Mouse (Mus musculus): ENCODE measurements around the gene Edem1. TPM values are rescaled to one million over a fixed set of nuclear protein-coding genes. Genes with fewer than 3 reads are reported as not detected.

The Edem1 gene
- polyA plus RNA-seq, 1 experiment from 2014 or later, result 18.5 TPM

DNA sequence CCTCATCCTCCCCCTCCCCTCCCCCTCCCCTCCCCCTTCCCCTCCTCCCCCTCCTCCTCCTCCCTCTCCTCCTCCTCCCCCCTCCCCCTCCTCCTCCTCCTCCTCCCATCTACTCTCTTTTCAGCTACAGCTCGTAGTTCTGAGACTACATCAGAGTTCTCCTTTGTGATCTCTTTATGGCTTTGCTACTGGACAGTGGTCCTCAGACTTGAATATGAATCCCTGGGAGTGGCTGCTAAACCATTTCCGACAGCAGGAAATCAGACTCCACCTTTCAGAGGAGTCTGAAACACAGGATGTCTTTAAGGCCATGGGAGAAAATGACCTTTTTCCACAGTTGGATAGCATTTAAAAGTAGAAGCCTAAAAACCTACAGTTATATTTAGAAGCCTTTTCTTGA is 48.0 kb downstream of the Edem1 start:
- ATAC-seq (ENCODE audit: insufficient read depth), result no peak
- H3K9ac ChIP-seq, result no peak overlapping the region
- H3K27me3 ChIP-seq, result no peaks in the 10 kb centered on the region
- 29% methylated on average over 2 of the region's 2 CpGs for WGBS (ENCODE audit: insufficient replicate concordance)
- no peak overlapping the region for H3K4me2 ChIP-seq
- no peak overlapping the region for H3K4me3 ChIP-seq (replicated peaks)
- no peaks in the 10 kb centered on the region for H3K9me3 ChIP-seq (replicated peaks)
- no peak overlapping the region for H3K27ac ChIP-seq (replicated peaks)
- no peaks in the 10 kb centered on the region for H3K36me3 ChIP-seq (replicated peaks)
- no peaks in the 10 kb centered on the region for H3K4me1 ChIP-seq (replicated peaks)

DNA sequence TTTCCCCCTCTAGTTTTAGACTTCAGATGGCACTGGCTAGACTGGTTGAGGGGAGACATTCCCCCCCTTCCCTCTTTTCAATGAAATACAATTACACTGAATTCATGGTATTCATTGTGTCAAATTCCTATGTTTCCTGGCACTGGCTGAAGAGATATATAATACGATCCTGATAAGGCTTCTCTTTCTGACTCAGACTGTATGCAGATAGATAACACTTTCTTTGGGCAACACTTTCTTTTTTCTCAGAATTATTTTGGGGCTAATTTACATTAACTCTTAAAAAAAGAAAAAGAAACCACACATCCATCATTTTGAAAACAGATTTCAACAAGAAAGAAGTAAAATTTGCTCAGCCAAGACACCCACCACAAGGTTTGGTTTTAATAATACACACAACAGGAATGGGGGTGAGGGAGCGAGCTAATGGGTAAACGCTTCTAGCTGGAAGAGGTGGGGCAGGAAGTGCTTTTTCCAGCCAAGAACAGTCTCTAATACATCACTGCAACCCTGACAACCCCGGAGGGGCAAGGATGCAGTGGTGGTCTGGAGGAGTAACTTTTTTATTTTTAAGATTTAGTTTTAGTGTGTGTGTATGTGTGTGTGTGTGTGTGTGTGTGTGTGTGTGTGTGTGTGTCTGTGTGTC is 52.0 kb downstream of the Edem1 start:
- 32% methylated on average over 4 of the region's 4 CpGs for WGBS (ENCODE audit: insufficient replicate concordance)
- H3K36me3 ChIP-seq (replicated peaks), result no peaks in the 10 kb centered on the region
- H3K9me3 ChIP-seq (replicated peaks), result no peaks in the 10 kb centered on the region
- no peak overlapping the region for H3K27ac ChIP-seq (replicated peaks)
- ATAC-seq (ENCODE audit: insufficient read depth), result no peak
- H3K4me2 ChIP-seq, result no peak overlapping the region
- no peaks in the 10 kb centered on the region for H3K27me3 ChIP-seq
- H3K9ac ChIP-seq, result no peak overlapping the region
- no peak overlapping the region for H3K4me3 ChIP-seq (replicated peaks)
- no peaks in the 10 kb centered on the region for H3K4me1 ChIP-seq (replicated peaks)

DNA sequence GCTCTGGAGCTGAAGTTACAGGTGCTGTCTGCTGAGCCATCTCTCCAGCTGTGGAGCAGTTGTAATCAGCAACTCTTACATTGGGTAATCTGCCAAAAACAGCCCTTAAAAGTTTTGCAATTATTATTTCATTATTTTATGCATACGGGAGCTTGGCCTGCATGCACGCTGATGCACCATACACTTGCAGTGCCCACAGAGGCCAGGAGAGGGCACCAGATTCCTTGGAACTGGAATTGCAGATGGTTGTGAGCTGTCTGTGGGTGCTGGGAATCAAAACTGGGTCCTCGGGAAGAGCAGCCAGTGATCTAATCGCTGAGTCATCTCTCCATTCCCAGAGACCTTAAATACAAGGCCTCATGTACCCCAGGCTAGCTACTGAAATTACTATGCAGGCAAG is 52.6 kb downstream of the Edem1 start:
- Histone ChIP-seq H3K27ac (replicated peaks) (no peak overlapping the region), H3K4me2 (no peak overlapping the region), H3K27me3 (no peaks in the 10 kb centered on the region), H3K4me3 (replicated peaks) (no peak overlapping the region), H3K9me3 (replicated peaks) (no peaks in the 10 kb centered on the region), H3K9ac (no peak overlapping the region), H3K36me3 (replicated peaks) (no peaks in the 10 kb centered on the region), H3K4me1 (replicated peaks) (no peaks in the 10 kb centered on the region)
- WGBS (ENCODE audit: insufficient replicate concordance), result 67% methylated on average over 4 of the region's 4 CpGs
- ATAC-seq (ENCODE audit: insufficient read depth), result no peak

DNA sequence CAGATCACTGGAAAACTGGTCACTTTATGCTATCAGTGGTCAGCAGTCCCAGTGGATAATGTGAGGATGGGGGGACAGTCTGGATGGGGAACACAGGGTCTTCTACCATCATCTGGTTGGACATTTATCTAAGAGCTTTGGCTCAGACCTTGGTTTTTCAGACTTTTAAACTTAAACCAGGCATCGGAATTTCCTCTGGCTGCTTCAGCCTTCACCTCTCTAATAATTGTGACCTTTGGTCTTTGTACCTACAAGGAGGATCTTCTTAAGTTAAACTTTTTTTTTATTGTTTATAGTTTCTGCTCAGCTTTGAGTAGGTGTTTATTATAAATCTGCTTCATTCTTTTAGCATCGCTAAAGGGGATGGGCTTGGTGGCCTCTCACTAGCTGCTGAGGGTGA is 55.4 kb downstream of the Edem1 start:
- Histone ChIP-seq H3K4me1 (replicated peaks) (no peaks in the 10 kb centered on the region), H3K36me3 (replicated peaks) (no peaks in the 10 kb centered on the region), H3K4me3 (replicated peaks) (no peak overlapping the region), H3K27me3 (no peaks in the 10 kb centered on the region), H3K27ac (replicated peaks) (no peak overlapping the region), H3K9me3 (replicated peaks) (no peaks in the 10 kb centered on the region), H3K4me2 (no peak overlapping the region), H3K9ac (no peak overlapping the region)
- ATAC-seq (ENCODE audit: insufficient read depth), result no peak
- WGBS (ENCODE audit: insufficient replicate concordance), result 75% methylated on average over 2 of the region's 2 CpGs

DNA sequence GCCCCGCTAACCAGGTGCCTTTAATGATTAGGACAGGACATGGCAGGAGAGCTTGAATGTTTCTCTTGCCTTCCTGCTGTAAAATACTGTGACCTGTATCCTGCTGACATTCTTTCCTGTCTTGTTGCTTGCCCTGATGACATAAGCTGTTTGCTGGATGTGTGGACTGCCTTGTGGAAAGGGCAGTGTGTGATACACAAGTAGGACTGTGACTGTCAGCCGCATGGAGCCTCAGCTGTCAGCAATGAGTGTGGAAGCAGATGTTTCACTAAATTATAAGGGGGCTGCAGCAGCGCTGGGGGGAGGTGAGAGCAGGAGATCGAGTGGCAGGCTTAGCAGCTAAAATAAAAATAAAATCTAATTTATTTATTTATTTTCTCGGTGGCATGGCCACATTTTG is 56.2 kb downstream of the Edem1 start:
- no peak overlapping the region for H3K9ac ChIP-seq
- no peak overlapping the region for H3K4me2 ChIP-seq
- no peaks in the 10 kb centered on the region for H3K9me3 ChIP-seq (replicated peaks)
- no peak overlapping the region for H3K4me3 ChIP-seq (replicated peaks)
- no peak for ATAC-seq (ENCODE audit: insufficient read depth)
- no peak overlapping the region for H3K27ac ChIP-seq (replicated peaks)
- no peaks in the 10 kb centered on the region for H3K27me3 ChIP-seq
- WGBS (ENCODE audit: insufficient replicate concordance), result 56% methylated on average over 5 of the region's 5 CpGs
- H3K36me3 ChIP-seq (replicated peaks), result no peaks in the 10 kb centered on the region
- no peaks in the 10 kb centered on the region for H3K4me1 ChIP-seq (replicated peaks)

DNA sequence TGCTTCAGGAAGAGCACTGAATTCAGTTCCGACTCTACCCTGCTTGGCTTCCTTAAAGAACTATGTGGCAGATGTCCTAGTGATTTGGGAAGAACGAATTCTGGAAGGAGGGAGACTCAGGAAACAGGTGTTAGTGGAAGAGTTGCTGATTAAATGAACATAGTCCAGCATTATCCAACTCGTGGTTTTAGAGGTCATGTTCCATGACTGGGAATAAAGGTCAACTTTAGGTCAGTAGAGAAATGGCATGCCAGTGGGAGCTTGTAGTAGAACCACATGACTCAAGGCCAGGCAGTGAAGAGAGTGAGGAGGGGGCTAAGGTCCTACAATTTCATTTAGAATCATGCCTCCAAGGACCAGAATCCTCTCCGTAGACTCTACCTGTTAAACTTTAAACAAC is 57.9 kb downstream of the Edem1 start:
- H3K4me2 ChIP-seq, result no peak overlapping the region
- H3K36me3 ChIP-seq (replicated peaks), result no peaks in the 10 kb centered on the region
- no peaks in the 10 kb centered on the region for H3K4me1 ChIP-seq (replicated peaks)
- no peak overlapping the region for H3K9ac ChIP-seq
- WGBS (ENCODE audit: insufficient replicate concordance), result 34% methylated on average over 4 of the region's 4 CpGs
- ATAC-seq (ENCODE audit: insufficient read depth), result no peak
- H3K27me3 ChIP-seq, result no peaks in the 10 kb centered on the region
- H3K4me3 ChIP-seq (replicated peaks), result no peak overlapping the region
- H3K9me3 ChIP-seq (replicated peaks), result no peaks in the 10 kb centered on the region
- H3K27ac ChIP-seq (replicated peaks), result no peak overlapping the region

DNA sequence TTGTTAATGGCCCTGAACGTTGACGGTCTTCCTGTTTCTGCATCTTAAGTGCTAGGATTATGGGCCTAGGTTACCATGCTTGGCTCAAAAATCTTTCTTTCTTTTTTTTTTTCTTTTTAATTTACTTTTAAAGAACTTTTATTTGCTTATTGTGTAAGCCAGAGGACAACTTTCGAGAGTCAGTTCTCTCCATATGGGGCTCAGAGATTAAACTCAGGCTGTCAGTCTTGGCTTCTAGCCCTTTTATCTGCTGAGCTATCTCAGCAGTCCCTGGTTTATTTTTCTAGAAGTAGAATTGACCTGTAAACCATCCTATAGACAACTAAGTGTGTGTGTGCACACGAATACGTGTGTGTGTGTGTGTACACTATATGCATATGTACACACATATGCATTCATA is 64.1 kb downstream of the Edem1 start:
- 60% methylated on average over 5 of the region's 5 CpGs for WGBS (ENCODE audit: insufficient replicate concordance)
- no peaks in the 10 kb centered on the region for H3K36me3 ChIP-seq (replicated peaks)
- H3K4me3 ChIP-seq (replicated peaks), result no peak overlapping the region
- no peaks in the 10 kb centered on the region for H3K4me1 ChIP-seq (replicated peaks)
- no peak overlapping the region for H3K27ac ChIP-seq (replicated peaks)
- no peaks in the 10 kb centered on the region for H3K27me3 ChIP-seq
- H3K9me3 ChIP-seq (replicated peaks), result no peaks in the 10 kb centered on the region
- H3K4me2 ChIP-seq, result no peak overlapping the region
- ATAC-seq (ENCODE audit: insufficient read depth), result no peak
- no peak overlapping the region for H3K9ac ChIP-seq

DNA sequence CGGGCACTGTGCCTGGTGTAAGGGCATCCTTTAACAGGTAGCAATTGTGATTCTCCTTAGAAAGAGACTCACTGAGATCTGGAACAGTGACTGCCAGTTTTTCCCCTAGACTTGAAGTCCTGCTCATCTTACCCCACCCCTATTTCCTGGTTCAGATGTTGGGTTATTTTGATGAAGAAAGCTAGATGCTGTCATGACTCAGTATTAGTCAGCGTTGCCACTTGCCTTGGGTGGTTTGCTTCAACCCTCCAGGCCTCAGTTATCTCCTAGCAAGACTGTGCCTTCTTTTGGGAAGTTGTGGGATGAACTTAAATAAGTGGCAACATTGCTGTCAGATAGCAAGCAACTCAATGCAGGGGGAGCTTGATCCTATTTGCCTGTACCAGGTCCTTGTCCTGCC is 66.7 kb downstream of the Edem1 start:
- Histone ChIP-seq H3K27me3 (no peaks in the 10 kb centered on the region), H3K4me3 (replicated peaks) (no peak overlapping the region), H3K4me2 (no peak overlapping the region), H3K4me1 (replicated peaks) (no peaks in the 10 kb centered on the region), H3K9me3 (replicated peaks) (no peaks in the 10 kb centered on the region), H3K9ac (no peak overlapping the region), H3K36me3 (replicated peaks) (no peaks in the 10 kb centered on the region), H3K27ac (replicated peaks) (no peak overlapping the region)
- ATAC-seq (ENCODE audit: insufficient read depth), result no peak
- 40% methylated on average over 2 of the region's 2 CpGs for WGBS (ENCODE audit: insufficient replicate concordance)

DNA sequence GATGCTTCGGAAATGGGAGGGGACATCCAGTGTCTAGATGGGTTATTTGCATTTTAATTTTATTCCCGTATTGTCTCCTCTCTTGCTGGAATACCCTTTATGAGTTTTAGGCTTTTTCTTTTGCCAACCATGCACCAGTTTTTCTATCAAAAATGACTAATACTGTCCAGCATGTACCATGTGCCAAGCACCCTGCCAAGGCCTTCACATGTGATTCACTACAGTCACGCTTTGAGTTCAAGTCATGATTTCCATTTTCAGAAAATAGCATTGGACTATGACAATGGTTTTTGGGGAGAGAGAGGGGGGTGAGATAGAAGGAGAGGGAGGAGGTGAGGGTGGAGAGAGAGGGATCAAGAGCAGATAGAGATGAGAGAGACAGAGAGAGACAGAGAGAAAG is 67.5 kb downstream of the Edem1 start:
- no peak overlapping the region for H3K4me2 ChIP-seq
- no peak for ATAC-seq (ENCODE audit: insufficient read depth)

DNA sequence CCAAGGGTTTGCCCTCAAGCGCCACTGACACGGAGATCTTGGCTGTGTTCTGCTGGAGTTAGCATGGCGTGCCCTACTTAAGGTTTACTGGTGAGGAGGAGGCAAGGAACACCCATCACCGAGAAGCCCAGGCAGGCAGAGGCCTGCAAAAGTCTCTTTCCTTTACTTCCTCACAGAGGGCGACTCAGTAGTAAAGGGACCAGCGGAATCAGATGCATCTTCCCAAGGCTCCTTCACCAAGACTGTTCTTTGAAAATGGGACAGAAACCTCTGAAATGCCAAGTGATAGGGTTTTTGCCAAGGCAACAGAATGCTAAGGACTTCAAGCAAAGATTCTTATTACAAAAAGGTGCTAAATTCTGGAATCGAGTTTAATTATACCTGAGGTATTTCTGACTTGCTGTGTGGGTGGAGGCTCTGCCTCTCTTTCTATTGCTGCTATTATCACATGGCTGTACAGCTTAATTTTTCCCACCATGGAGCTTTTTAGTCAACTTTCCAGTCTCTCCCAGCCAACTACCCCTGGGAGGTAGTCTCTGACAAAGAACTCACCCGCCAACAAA is 68.2 kb downstream of the Edem1 start:
- H3K4me2 ChIP-seq, result no peak overlapping the region
- no peak overlapping the region for H3K4me3 ChIP-seq (replicated peaks)
- no peaks in the 10 kb centered on the region for H3K4me1 ChIP-seq (replicated peaks)
- no peaks in the 10 kb centered on the region for H3K27me3 ChIP-seq
- no peaks in the 10 kb centered on the region for H3K9me3 ChIP-seq (replicated peaks)
- H3K27ac ChIP-seq (replicated peaks), result no peak overlapping the region
- no peak for ATAC-seq (ENCODE audit: insufficient read depth)
- no peaks in the 10 kb centered on the region for H3K36me3 ChIP-seq (replicated peaks)
- no peak overlapping the region for H3K9ac ChIP-seq
- 53% methylated on average over 8 of the region's 8 CpGs for WGBS (ENCODE audit: insufficient replicate concordance)

More for the DNA sequence above, 67.5 kb downstream of the Edem1 start:
- 72% methylated on average over 3 of the region's 3 CpGs for WGBS (ENCODE audit: insufficient replicate concordance)
- H3K27ac ChIP-seq (replicated peaks), result no peak overlapping the region
- H3K36me3 ChIP-seq (replicated peaks), result no peaks in the 10 kb centered on the region
- H3K4me1 ChIP-seq (replicated peaks), result no peaks in the 10 kb centered on the region
- no peak overlapping the region for H3K9ac ChIP-seq
- H3K27me3 ChIP-seq, result no peaks in the 10 kb centered on the region
- H3K9me3 ChIP-seq (replicated peaks), result no peaks in the 10 kb centered on the region
- H3K4me3 ChIP-seq (replicated peaks), result no peak overlapping the region

DNA sequence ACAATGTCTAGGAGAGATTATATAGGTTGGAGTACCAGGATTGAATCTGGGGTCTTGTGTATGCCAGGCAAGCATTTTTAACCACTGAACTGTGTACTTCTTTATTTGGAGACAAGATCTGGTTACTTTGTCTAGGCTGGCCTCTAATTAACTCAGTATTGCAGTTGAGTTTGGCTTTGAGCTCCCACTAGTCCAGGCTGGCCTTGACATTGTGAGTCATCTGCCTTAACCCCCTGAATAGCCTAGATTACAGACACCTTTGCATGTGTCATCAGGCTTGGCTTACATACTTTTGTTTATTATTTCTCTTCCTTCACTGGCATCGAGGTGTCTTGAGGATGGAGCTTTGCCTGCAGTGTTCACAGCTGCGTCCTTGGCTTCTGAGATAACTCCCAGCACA is 70.8 kb downstream of the Edem1 start:
- Histone ChIP-seq H3K4me1 (replicated peaks) (no peaks in the 10 kb centered on the region), H3K27me3 (no peaks in the 10 kb centered on the region), H3K9me3 (replicated peaks) (no peaks in the 10 kb centered on the region), H3K27ac (replicated peaks) (no peak overlapping the region), H3K4me2 (no peak overlapping the region), H3K9ac (no peak overlapping the region), H3K36me3 (replicated peaks) (no peaks in the 10 kb centered on the region), H3K4me3 (replicated peaks) (no peak overlapping the region)
- ATAC-seq (ENCODE audit: insufficient read depth), result no peak
- WGBS (ENCODE audit: insufficient replicate concordance), result 45% methylated on average over 2 of the region's 2 CpGs

DNA sequence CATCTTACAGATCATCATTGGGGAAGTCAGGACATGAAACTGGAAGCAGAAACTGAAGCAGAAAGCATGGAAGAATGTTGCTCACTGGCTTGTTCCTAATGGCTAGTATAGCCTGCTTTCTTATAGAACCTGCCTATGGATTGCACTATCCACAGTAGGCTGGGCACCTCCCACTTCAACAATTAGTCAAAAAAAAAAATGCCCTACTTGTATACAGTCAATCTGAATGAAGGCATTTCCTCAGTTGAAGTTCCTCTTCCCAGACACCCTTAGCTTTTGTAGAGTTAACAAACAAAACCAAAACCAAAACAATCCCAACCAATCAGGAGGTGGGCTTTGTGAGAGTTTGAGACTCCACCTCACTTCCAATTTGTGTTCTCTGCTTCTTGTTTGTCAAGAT is 73.7 kb downstream of the Edem1 start:
- ATAC-seq (ENCODE audit: insufficient read depth), result no peak

More for the DNA sequence above, 73.7 kb downstream of the Edem1 start:
- Histone ChIP-seq H3K4me3 (replicated peaks) (no peak overlapping the region), H3K4me1 (replicated peaks) (no peaks in the 10 kb centered on the region), H3K27ac (replicated peaks) (no peak overlapping the region), H3K9me3 (replicated peaks) (no peaks in the 10 kb centered on the region), H3K36me3 (replicated peaks) (no peaks in the 10 kb centered on the region), H3K27me3 (no peaks in the 10 kb centered on the region), H3K4me2 (no peak overlapping the region), H3K9ac (no peak overlapping the region)

Measured in liver, embryonic 15.5 days (tissue).